Mouse (Mus musculus) layer of hippocampus, adult 2 months (tissue): ENCODE measurements around the gene Engase. TPM values are rescaled to one million over a fixed set of nuclear protein-coding genes. Genes with fewer than 3 reads are reported as not detected.

Experiments
- DNase-seq, 2 experiments: peaks; one replicate each; pipeline ENCODE4 v3.0.0; 2022; ENCODE audit warnings: low spot score in 2 of 2
- H3K27ac ChIP-seq: fragments of 200-600 bp; 2 replicates; pipeline ENCODE4 v1.8.1; 2022
- H3K4me3 ChIP-seq: fragments of 200-600 bp; 2 replicates; pipeline ENCODE4 v1.8.1; 2022; ENCODE audit warnings: mild to moderate bottlenecking
- CTCF ChIP-seq: fragments of 200-600 bp; conservative IDR thresholded peaks from 2 replicates; pipeline ENCODE4 v1.8.1; 2022; ENCODE audit warnings: antibody characterized with exemption, mild to moderate bottlenecking, moderate library complexity
- total RNA-seq, 2 experiments: library from RNA; stranded (reverse); gene quantifications; 2 replicates each; pipeline ENCODE4 v1.2.3; 2021

Gene Engase
- total RNA-seq, 2 experiments from 2014 or later = 14.8 TPM

GRCm38 (mm10) chr11:118460280-118460679, 16.3 kb upstream of the Engase start:
- Histone ChIP-seq H3K27ac (no peak overlapping the region), H3K4me3 (no peak overlapping the region)
- DNase-seq = no peak
- TF ChIP-seq CTCF = peak; percentile 81

GRCm38 (mm10) chr11:118467441-118468035, 9.1 kb upstream of the Engase start:
- no peak overlapping the region for H3K4me3 ChIP-seq
- no peak for DNase-seq
- H3K27ac ChIP-seq = no peak overlapping the region
- TF ChIP-seq CTCF = no peak

- TF ChIP-seq CTCF = no peak
- H3K4me3 ChIP-seq = no peak overlapping the region
Observed at GRCm38 (mm10) chr11:118469509-118470160, 7.0 kb upstream of the Engase start.

GRCm38 (mm10) chr11:118470234-118470966, 6.2 kb upstream of the Engase start:
- no peak for TF ChIP-seq CTCF
- DNase-seq = no peak
- no peak overlapping the region for H3K4me3 ChIP-seq
- H3K27ac ChIP-seq = no peak overlapping the region

More at GRCm38 (mm10) chr11:118469509-118470160, 7.0 kb upstream of the Engase start:
- no peak overlapping the region for H3K27ac ChIP-seq
- no peak for DNase-seq

GRCm38 (mm10) chr11:118471676-118472075, 5.0 kb upstream of the Engase start:
- Histone ChIP-seq H3K4me3 (no peak overlapping the region), H3K27ac (no peak overlapping the region)
- no peak for TF ChIP-seq CTCF
- DNase-seq = no peak

- no peak for DNase-seq
- Histone ChIP-seq H3K4me3 (no peak overlapping the region), H3K27ac (no peak overlapping the region)
- no peak for TF ChIP-seq CTCF
Observed at GRCm38 (mm10) chr11:118473161-118473560, 3.5 kb upstream of the Engase start.

- no peak for DNase-seq
- Histone ChIP-seq H3K4me3 (no peak overlapping the region), H3K27ac (no peak overlapping the region)
- no peak for TF ChIP-seq CTCF
Observed at GRCm38 (mm10) chr11:118473842-118474500, 2.7 kb upstream of the Engase start.

- TF ChIP-seq CTCF = no peak
- no peak for DNase-seq
- Histone ChIP-seq H3K27ac (no peak overlapping the region), H3K4me3 (no peak overlapping the region)
Observed at GRCm38 (mm10) chr11:118475496-118476083, 1.0 kb upstream of the Engase start.

GRCm38 (mm10) chr11:118479776-118480175, 3.1 kb downstream of the Engase start:
- TF ChIP-seq CTCF = no peak
- Histone ChIP-seq H3K4me3 (no peak overlapping the region), H3K27ac (no peak overlapping the region)
- DNase-seq = no peak

- no peak overlapping the region for H3K4me3 ChIP-seq
- H3K27ac ChIP-seq = no peak overlapping the region
- no peak for DNase-seq
- no peak for TF ChIP-seq CTCF
Observed at GRCm38 (mm10) chr11:118481231-118481630, 4.6 kb downstream of the Engase start.

GRCm38 (mm10) chr11:118481751-118482150, 5.1 kb downstream of the Engase start:
- Histone ChIP-seq H3K27ac (no peak overlapping the region), H3K4me3 (no peak overlapping the region)
- no peak for DNase-seq
- TF ChIP-seq CTCF = no peak

GRCm38 (mm10) chr11:118484169-118484568, 7.5 kb downstream of the Engase start:
- DNase-seq = no peak
- no peak for TF ChIP-seq CTCF
- Histone ChIP-seq H3K27ac (peak overlapping the region; percentile 36; the same call in 1 of the 2 replicates), H3K4me3 (no peak overlapping the region)

GRCm38 (mm10) chr11:118485338-118485737, 8.7 kb downstream of the Engase start:
- H3K27ac ChIP-seq = peak overlapping the region; percentile 43; the same call in 1 of the 2 replicates
- DNase-seq = no peak
- H3K4me3 ChIP-seq = no peak overlapping the region
- TF ChIP-seq CTCF = no peak
